Mouse (Mus musculus) CD4-positive, CD25-positive, alpha-beta regulatory T cell, adult 9 weeks (primary cell): ENCODE measurements around the gene Epdr1. TPM values are rescaled to one million over a fixed set of nuclear protein-coding genes. Genes with fewer than 3 reads are reported as not detected.

ENCODE experiments used
- polyA plus RNA-seq: library from polyadenylated mRNA; unstranded; fragments of 100-300 nt; shearing (Covaris generic); gene quantifications from one replicate; pipeline ENCODE4 v1.2.1, GENCODE M21; 2017

Gene Epdr1
- polyA plus RNA-seq = 0.67 TPM

GRCm38 (mm10) chr13:19619216-19619927 lies at the start of gene Epdr1:
Epdr1 (minus strand) TSS chr13:19619927.

GRCm38 (mm10) chr13:19622573-19623227 lies 3.0 kb upstream of the Epdr1 start, which contains the start of gene Sfrp4:
Sfrp4 (plus strand) TSS chr13:19623104.

Other genes with a start within 250 kb of the Epdr1 start
- 41.9 TPM for gene Stard3nl, start 224.1 kb downstream of the Epdr1 start, polyA plus RNA-seq
- gene Sfrp4, start 3.2 kb upstream of the Epdr1 start, polyA plus RNA-seq = not detected
- gene Nme8, start 77.9 kb upstream of the Epdr1 start, polyA plus RNA-seq = not detected
- gene Gpr141, start 204.3 kb upstream of the Epdr1 start, polyA plus RNA-seq = 0.19 TPM